Mouse (Mus musculus): ENCODE measurements around the gene Catsperz.

The Catsperz gene

DNA sequence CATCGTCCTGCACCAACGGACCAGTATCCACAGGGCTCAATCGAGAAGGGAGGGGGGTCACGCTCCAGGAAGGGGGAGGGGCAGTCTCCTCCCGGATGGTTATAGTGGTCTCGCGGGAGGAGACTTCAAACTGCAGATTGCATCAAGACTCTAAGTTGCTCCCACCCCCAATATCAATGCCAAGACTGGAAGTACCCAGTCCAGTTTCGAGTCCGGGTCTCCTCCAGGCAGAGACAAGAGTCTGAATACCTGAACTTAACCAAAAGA lies at the start of gene Catsperz:
TSS of gene Catsperz (minus strand) at position 74 of the 267 bp plus-strand sequence.
- DNase-seq (ENCODE audit: low read depth, low spot score) = no peak

DNA sequence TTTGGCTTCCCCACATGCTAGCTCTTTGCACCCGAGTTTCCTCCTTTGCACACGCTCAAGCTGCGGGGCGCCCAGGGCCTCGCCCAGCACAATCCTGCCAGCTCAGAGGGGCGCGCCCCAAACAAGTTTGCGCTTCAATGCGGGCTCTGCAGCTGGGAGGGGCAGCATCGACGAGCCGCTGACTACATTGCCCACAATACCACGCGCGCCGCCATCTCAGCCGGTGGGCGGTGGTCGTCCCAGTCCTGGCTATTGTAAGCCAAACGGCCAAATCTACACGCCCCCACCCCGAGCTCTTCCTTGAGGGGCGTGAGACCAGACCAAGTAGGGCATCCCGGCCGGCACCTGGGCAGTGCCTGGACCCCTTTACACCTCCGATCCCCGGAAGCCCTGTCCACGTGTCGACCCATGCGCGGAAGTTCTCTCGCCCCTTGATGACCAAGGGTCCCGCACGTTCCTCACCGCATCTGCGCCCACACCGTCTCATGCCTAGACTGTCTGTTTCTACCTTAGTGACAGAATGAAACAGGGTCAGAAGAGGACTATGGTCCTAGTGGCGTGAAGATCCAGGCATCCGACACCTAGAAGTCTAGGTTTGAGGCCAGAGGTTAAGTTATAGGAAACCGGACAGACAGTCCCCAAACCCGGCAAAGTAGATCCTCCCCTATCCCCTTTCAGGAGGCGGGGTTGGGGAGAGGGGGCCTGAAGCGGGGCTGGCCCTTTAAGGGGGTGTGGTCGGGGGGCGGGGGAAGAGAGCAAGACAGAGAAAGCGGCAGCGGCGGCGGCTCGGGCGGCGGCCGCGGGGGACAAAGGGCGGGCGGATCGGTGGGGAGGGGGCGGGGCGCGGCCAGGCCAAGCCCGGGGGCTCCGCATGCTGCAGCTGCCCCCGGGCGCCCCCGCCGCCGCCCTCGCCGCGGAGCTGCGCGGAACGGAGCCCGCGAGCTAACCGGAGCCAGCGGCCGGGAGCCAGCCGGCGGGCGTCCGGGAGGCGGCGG lies 49.3 kb upstream of the Catsperz start, which contains the start of gene Ppp1r14b:
TSS of gene Ppp1r14b (plus strand) at position 758 of the 995 bp plus-strand sequence.
- DNase-seq (ENCODE audit: low read depth, low spot score) = peak; percentile 86

DNA sequence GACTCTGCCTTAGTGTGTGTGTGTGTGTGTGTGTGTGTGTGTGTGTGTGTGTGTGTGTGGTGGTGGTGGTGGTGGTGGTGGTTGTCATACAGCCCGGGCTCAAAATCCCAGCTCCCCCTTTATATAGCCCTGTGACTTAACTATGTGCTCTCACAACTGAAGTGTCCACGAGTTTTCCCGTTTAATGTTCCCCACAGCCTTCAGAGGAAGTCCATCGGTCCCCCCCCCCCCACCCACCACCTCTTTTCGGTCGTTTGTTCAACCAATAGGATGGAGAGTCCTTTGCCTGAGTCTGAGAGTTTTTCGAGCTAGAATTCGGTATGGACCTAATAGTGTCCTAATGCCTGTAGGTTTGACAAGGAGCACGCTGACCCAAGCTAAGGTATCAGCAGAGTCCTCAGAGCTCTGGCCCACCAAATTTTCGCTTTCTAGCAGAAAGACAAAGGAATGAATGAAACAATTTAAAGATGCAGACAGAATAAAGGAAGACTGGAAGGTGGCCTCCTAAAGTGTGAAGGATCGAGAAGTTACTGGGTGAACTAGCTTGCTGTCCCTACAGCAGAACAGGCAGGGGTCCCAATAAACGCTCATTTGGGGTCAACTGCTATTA lies 48.5 kb upstream of the Catsperz start:
- no peak for DNase-seq (ENCODE audit: low read depth, low spot score)

DNA sequence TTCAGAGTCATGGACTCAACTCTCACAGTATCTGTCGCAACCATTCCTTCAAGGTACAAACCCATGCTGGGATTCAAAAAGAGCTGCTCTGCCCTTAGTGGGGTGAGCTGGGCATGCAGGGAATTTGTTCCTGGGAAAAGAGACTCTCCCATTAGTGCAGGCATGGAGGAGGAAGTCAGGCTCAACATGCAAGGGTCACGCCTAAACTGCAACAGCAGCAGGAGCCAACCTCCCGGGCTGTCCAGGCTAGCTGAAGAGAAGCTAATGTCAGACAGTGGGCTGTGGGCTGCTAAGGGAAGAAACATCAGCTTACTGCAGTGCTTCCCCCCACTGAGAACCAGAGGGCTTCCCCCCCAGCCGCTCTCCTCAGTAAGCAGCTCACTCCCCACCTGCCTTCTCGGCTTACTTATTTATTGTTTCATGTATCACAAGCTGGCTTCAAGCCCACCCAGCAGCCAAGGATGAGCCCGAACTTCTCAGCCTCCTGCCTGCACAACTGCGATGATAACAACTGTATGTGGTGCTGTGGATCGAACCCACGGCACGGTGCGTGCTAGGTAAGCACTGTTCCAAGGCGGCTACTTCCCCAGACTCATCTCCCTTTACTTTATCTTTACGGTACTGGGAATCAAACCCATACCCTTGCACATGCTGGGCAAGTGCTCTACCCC lies 47.2 kb upstream of the Catsperz start:
- no peak for DNase-seq (ENCODE audit: low read depth, low spot score)

DNA sequence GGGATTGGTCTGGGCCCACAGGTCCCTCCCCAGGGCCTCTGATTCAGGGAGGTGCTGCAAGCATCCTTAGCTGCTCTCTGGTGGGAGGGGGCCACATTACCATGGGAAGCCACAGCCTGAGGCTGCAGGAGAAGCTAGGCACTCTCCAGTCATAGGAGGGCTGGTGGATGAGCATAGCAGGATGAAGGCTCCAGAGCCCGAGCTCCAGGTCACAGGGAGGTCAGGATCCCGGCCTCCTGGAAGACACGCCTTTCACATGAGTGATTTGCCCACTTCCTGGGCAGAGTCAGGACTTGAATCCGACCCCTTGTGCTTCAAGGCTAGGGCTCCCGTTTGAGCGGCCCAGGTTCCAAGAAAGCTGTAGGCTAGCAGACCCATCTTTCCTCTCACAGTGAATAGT lies 46.5 kb upstream of the Catsperz start:
- DNase-seq (ENCODE audit: low read depth, low spot score) = no peak

DNA sequence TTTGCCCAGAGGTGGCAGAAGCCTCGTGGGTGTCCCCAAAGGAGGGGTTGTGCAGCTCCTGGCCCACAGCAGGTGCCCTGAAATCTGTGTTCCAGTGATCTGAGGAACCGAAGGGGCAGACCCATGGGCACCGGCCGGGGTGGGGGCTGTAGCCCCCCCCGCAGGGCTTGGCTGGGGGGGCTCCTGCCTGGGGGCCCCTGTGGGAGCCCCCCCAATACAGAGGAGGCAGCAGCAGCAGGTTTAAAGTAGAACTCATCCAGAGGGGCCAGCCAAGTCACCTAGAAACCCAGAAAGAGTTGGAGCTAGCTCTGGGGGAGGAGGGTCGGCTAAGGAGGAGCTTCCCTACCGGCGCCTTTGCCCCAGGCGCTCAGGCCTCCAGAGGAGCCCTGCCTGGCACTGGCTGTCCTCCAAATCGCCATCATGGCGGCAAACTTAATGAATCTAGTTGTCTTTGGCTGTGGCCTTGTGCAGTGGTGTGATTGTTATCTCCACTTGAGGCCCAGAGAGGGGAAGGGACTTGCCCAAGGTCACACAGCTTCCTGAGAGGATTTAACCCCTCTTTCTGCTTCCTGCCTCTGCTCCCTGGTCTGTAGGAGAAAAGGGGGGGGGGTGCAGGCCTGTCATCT lies 45.4 kb upstream of the Catsperz start:
- peak; percentile 52 for DNase-seq (ENCODE audit: low read depth, low spot score)

DNA sequence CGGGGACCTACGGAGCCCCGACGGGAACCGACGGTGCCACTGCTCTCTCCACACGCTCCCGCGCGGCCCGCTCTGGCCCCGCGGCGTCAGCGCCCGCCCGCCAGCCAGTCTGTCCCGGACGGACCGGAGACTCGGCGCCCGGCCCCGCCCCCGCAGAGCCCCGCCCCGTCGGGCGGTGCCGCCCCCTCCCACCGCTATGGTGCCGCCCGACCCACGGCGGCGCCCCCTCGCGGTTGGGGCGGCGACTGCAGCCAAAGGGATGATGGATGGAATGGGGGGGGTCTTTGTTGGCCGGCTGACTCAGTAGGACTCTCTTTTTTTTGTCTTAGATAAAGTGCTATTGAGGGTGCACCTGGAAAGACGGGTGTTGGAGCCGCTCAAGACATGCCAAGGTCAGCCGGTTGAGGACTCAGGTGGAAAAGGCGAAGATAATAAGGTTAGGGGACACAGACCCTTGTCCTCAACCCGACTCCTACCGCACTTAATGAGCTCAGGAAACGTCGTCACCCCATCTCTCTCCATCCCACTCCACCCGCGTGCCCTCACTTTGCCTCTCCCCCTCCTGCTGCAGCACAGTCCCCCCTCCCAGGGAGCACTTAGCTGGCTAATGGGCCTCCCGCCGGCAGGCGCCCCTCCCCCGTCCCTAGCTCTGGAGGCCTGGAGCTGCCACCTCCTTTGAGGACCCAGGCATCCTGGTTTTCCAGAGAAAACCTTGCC lies 44.6 kb upstream of the Catsperz start:
- DNase-seq (ENCODE audit: low read depth, low spot score) = peak; percentile 90

DNA sequence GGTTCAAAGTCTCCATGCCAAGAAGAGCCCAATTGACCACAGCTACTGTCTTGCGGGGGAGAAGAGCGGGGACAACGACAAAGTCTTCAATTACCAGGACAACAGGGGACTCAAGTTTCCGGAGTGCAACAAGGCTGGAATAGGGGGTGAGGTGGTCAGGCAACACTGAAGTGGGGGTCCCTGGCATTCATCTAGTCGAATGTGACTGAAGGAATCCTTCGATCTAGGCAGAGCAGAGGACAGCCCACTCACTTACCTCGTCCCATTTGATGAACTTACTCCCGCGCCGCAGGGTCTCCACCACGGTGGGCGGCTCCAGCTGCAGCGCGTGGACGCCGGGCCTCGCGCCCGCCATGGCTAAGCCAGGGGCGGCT lies 44.1 kb upstream of the Catsperz start:
- DNase-seq (ENCODE audit: low read depth, low spot score) = no peak

DNA sequence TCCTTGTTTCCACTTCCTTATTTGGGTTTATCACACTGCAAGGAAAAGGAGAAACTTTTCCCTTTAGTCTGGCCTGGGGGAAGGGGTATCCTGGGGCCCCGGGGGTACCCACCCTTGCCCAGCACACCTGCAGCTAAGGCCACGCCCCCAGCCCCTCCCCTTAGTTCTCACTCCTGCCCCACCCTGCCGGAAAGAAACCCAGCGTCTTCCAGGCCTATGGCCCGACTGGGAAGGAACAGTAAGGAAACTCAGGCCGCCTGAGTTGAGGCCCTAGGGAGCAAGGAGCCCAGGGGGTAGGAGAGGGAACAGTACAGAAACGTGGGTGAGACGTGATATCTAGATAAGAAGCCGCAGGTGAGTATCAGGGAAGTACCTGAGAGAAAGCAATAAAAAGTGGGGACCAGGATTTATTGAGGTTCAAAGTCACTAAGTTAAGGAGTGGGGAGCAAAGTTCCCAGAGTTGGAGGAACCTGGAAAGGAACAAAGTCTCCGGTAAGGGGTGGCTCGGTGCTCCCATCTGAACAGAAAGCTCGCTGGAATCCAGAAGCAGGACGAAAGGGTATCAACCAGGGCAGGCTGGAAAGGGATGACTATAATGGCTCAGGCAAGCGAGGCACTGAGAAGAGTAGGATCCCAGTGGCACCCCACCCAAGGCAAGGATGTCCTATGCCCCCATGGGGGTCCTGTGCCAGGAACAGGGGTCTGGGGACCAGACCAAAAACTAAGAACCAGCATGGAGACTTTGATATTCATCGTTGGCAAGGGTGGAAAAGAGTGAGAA lies 43.5 kb upstream of the Catsperz start:
- DNase-seq (ENCODE audit: low read depth, low spot score) = peak; percentile 47

DNA sequence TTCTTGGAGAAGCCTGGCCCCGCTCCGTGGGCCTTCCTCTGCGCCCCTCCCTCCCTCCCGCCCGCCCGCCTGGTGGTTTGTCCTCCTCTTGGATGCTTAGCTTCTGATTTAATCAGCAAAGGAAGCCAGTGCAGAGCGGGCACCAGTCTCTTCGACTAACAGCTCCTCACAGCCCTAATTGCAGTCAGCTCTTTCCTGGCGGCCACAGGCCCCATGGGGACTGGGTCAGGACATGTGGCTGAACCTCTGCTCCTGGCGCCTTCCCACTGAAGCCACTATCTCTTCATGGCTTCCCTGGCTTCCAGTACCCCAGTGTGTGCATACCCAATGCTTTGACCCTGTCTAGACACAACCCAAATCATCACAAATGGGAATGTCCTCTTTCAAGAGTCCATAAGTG lies 31.3 kb upstream of the Catsperz start:
- no peak for DNase-seq (ENCODE audit: low read depth, low spot score)

DNA sequence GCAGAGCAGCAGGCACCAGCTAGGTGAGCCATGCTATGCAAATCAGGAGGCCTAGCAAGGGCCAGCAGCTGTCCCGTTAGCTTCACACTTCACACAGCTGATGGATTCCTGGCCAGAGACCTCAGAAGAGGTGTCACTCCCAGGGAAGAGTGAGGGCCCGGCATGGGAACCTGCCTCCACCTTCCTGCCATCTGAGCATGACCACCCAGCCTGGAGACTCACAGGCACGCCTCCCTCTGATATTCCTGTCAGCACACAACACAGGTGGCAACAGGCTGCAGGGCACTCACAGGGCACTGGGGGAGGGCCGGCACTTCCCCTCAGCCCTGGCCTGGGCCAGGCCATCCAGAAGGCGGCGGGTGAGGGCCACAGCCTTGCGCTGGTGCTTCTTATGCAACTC lies 30.2 kb upstream of the Catsperz start:
- DNase-seq (ENCODE audit: low read depth, low spot score) = no peak

DNA sequence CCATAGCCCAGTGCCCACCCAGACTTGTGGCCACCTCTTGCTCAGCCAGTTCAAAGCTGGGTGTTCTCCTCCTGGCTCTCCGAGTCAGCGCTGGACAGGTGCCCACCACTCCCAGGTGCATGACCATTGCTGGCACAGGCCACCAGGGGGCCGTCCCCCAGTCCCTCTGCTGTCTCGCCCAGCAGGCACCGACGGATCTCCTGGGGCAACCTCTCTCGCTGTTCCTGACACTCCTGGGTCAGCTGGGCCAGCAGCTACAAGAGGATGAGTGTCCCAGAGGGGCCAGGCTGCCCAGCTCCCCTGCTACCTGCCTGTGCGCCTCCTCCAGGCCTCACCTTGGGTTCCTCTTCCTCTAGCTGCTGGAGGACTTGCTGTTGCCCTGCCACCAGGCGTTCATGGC lies 28.9 kb upstream of the Catsperz start:
- DNase-seq (ENCODE audit: low read depth, low spot score) = peak; percentile 54

DNA sequence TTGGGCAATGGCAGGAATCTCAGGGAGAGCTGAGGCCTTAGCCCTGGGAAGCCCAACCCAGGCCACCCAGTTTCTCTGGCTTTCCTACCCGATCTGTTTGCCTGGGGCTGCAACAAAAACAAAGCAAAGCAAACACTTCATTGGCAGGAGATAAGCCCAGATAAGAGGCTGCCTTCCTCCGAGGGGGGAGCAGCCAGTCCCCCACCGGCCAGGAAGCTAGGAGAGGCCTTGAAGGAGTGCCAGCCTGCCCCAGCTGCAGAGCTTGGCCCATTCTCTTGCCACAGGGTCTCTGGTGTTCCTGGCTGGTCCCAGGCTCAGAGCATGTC lies 27.5 kb upstream of the Catsperz start:
- peak; percentile 42 for DNase-seq (ENCODE audit: low read depth, low spot score)

DNA sequence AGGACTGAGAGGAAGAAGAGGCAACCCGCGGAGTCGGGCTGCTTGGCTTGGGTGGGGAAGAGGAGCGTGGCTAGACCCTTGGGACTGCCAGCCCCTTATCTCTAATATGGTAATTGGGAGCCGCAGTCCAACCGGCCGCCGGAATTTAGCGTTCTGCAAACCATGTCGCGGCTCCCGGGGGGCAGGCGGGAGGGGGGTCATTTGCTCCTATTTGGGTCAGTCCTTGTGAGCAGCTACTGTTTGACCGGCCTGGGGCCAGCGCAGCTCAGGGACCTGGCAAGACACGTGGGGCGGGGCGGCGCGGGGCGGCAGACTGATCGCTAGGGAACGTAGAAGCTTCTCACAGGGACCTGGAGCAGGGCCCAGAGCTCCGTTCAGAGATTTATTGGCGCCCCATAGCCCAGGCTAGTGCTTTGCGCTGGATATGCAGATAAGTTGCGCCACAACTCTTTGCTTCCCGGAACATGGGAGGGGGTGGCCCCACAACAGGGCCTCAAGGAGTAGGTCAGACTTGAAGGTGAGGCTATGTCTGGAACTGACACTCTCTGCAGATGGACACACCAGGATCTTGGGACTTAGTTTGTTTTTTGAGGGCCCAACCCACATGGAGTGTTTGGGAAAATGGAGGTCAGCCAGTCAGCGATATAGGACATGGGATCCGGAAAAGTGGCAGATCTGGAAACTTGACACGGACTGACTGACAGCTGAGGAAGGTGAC lies 27.0 kb upstream of the Catsperz start:
- peak; percentile 57 for DNase-seq (ENCODE audit: low read depth, low spot score)

DNA sequence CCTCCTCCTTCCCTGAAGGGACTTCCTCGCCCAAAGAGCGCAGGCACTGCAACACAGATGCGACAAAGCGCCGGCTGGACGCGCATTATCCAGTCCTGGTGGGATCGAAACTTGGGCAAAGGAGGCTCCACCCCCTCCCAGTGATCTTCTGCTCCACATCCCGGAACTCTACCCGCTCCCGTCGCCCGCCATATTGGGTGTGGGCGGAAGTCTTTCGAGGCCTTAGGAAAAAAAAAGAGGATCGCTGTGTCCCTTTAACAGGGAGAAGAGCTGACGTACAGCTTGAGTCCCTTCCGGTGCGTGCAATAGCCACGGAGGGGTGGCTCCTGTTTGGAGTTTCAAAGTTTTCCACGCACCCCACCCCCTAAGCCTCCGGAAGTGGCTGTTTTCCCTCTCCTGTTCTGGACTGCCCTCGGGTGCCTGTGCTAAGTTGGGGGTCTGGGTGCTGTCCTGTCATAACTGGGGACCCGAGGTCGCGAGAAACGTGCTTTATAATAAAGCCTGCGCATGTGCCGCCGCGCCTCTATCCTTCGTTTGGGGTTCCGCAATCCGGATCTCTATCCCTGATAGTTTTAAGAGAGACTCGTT lies 26.3 kb upstream of the Catsperz start:
- peak; percentile 81 for DNase-seq (ENCODE audit: low read depth, low spot score)

DNA sequence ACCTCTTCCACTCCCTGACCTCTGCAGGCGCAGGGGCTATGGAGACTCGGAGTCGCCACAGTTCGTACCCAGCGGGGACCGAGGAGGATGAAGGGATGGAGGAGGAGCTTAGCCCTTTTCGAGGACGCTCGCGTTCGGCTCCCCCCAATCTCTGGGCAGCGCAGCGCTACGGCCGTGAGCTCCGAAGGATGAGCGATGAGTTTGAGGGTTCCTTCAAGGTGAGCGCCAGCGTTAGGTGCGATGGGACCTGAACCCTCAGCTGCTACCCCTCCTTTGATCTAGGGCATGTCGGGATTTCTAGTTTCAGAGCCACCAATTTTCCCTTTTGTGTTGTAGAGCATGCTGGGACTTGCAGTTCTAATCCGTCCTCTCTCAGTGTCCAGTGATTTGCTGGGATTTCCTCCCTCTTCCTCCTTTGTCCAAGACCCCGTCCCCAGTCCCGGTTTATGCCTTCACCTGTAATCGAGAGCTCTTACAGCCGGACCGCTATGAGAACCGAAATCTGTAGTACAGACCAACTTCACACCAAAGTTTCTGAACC lies 25.5 kb upstream of the Catsperz start:
- DNase-seq (ENCODE audit: low read depth, low spot score) = peak; percentile 52

DNA sequence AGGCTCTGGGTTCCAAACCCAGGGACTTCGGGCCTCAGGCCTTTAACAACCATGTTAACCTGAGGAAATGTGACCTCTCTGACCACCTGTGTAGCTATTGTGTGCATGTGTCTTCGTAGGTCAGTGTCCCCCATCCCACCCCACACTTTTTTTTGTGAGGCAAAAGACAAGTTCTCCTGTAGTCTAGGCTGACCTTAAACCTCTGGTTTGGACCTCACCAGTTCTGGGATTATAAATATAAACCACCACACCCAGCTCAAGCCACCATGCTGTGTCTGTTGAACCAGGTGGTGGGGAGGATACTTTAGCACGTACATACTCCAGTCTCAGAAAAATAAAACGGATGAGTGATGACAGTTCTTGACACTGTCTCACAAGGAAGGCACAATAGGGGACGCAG lies 24.8 kb upstream of the Catsperz start:
- no peak for DNase-seq (ENCODE audit: low read depth, low spot score)

DNA sequence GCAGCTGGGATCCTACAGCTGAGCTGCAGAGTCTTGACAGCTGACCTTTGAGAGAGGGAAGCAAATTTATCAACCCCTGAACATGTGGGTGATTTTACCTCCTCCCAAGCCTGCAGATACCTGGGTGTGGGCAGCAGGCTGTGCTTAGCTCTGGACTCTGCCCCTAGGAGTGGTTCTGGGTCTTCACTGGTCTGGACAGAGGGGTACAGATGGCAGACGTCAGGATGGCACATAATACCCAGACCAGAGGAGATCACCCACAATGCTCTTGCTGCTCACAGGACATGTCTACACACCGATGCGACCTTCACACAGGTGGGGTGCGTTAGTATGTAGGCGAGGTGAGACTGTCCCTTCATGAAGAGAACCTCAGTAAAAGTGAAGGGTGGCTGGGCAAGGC lies 24.4 kb upstream of the Catsperz start:
- no peak for DNase-seq (ENCODE audit: low read depth, low spot score)

DNA sequence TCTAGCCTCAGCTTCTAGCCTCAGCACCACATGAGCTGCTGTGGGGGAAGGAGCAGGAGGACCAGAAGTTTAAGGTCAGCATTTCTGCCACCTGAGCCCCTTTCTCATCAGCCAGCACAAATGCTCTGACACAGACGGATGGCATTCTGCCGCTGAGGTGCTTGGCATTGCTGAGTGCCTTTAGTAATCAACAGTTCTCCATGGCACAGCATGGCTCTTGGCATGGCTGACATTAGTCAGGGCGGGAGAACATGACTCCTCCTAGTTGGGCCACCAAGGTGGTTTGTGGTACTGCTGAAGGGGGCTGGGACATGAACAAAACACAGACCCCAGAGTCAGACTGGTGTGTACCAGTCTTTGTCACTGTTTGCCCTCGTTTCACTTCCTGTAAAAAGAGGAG lies 23.0 kb upstream of the Catsperz start:
- no peak for DNase-seq (ENCODE audit: low read depth, low spot score)

DNA sequence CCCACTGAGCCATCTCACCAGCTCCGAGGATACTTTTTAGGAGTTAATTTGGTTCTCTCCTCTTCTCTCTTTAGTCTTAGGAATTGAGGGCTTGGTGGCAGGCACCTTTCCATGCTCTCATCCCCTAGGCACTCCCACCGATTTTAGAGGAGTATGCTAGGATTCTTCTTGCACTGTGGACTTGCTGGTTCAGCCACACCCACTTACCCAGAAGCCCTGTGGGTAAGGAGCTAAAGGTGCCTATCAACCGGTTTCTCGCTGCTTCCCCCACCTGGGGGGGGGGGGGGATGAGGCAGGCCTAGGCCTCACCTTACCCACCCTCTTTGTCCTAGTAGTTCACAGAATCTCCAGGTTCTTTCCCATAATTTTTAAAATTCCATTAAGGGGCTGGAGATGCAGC lies 22.6 kb upstream of the Catsperz start:
- no peak for DNase-seq (ENCODE audit: low read depth, low spot score)
